In genomic region chr2:156652841-156653240, GRCm38 (mm10) we compare ENCODE assay signal across 8 mouse cellular contexts. TPM values are rescaled to one million over a fixed set of nuclear protein-coding genes. Genes with fewer than 3 reads are reported as not detected.
A peak's percentile ranks its signal among the peaks of the same experiment; 100 is the strongest.
DNase-seq lines count a peak whose midpoint lies in the region; ATAC-seq and TF ChIP-seq lines count a peak whose summit lies in the region.

No protein-coding gene starts in this region.

- TF ChIP-seq CTCF in Patski (IDR thresholded peaks at IDR 0.05): no peak

- no peak for ATAC-seq in intestine, embryonic 14.5 days (replicated peaks; ENCODE audit: low FRiP score, low TSS enrichment, low read depth)
- ATAC-seq in intestine, embryonic 16.5 days: no peak
- ATAC-seq in Patski: no peak
- no peak for ATAC-seq in embryonic facial prominence, embryonic 14.5 days (ENCODE audit: low read depth)
- no peak for ATAC-seq in limb, embryonic 14.5 days (ENCODE audit: low FRiP score, low read depth)
- ATAC-seq in monocyte, adult 5-6 weeks (replicated peaks; ENCODE audit: insufficient number of reproducible peaks, low FRiP score, low TSS enrichment, poor library complexity, severe bottlenecking): no peak

- no peak for TF ChIP-seq POLR2A in limb, embryonic 14.5 days (IDR thresholded peaks at IDR 0.05; ENCODE audit: borderline replicate concordance, extremely low read depth, insufficient read depth, insufficient read length)

- H3K36me3 ChIP-seq in intestine, embryonic 14.5 days (ENCODE audit: control insufficient read depth, insufficient read depth, low read length): no peaks in the 10 kb centered on the region
- H3K36me3 ChIP-seq in intestine, embryonic 16.5 days (ENCODE audit: control insufficient read depth, insufficient read depth, low read length): no peaks in the 10 kb centered on the region
- no peaks in the 10 kb centered on the region for H3K36me3 ChIP-seq in embryonic facial prominence, embryonic 14.5 days (ENCODE audit: control insufficient read depth, insufficient read depth, low read length)
- no peaks in the 10 kb centered on the region for H3K36me3 ChIP-seq in limb, embryonic 14.5 days (ENCODE audit: control insufficient read depth, insufficient read depth, low read length)
- no peaks in the 10 kb centered on the region for H3K36me3 ChIP-seq in splenic B cell, adult 2 months (ENCODE audit: control insufficient read depth, insufficient read depth, low read length, poor library complexity, severe bottlenecking)

- no peak overlapping the region for H3K4me3 ChIP-seq in intestine, embryonic 14.5 days (ENCODE audit: low read depth, low read length)
- no peak overlapping the region for H3K4me3 ChIP-seq in intestine, embryonic 16.5 days (ENCODE audit: low read length)
- no peak overlapping the region for H3K4me3 ChIP-seq in embryonic facial prominence, embryonic 14.5 days (ENCODE audit: low read depth, low read length)
- H3K4me3 ChIP-seq in limb, embryonic 14.5 days (replicated peaks; ENCODE audit: low read length): no peak overlapping the region

- POLR2A ChIA-PET in Patski (lab: Charles Lee): no interaction called here

- no peaks in the 10 kb centered on the region for H3K4me1 ChIP-seq in intestine, embryonic 14.5 days (replicated peaks; ENCODE audit: control insufficient read depth, insufficient read depth, low read length)
- no peaks in the 10 kb centered on the region for H3K4me1 ChIP-seq in intestine, embryonic 16.5 days (ENCODE audit: control insufficient read depth, insufficient read depth, low read length)
- H3K4me1 ChIP-seq in embryonic facial prominence, embryonic 14.5 days (ENCODE audit: control insufficient read depth, insufficient read depth, low read length): no peaks in the 10 kb centered on the region
- H3K4me1 ChIP-seq in limb, embryonic 14.5 days (ENCODE audit: control insufficient read depth, insufficient read depth, low read length): no peaks in the 10 kb centered on the region

- DNase-seq in intestine, embryonic 14.5 days (ENCODE audit: low spot score): peak; percentile 92
- DNase-seq in Patski (ENCODE audit: low read depth, low spot score): peak; percentile 10
- DNase-seq in embryonic facial prominence, embryonic 14.5 days (ENCODE audit: low spot score): peak; percentile 76
- DNase-seq in limb, embryonic 14.5 days (ENCODE audit: low spot score): peak; percentile 79
- DNase-seq in splenic B cell, adult 2 months (ENCODE audit: low read depth, low spot score): peak; percentile 38
- DNase-seq in left cerebral cortex, adult 9 months (ENCODE audit: low spot score in 2 of 2): no peak

- no peak overlapping the region for H3K9ac ChIP-seq in intestine, embryonic 14.5 days (ENCODE audit: low read length)
- H3K9ac ChIP-seq in intestine, embryonic 16.5 days (ENCODE audit: low read depth, low read length): no peak overlapping the region
- no peak overlapping the region for H3K9ac ChIP-seq in embryonic facial prominence, embryonic 14.5 days (ENCODE audit: low read depth, low read length)
- H3K9ac ChIP-seq in limb, embryonic 14.5 days (ENCODE audit: low read depth, low read length, severe bottlenecking): no peak overlapping the region

- in situ Hi-C loops in Patski (cut with MboI; ENCODE audit: low pct_unique_long_range_greater_than_20kb): loop anchor here (25.0 kb wide), 1 partner anchor 616 kb away; no protein-coding TSS in a partner anchor

- no peaks in the 10 kb centered on the region for H3K27me3 ChIP-seq in intestine, embryonic 14.5 days (replicated peaks; ENCODE audit: control insufficient read depth, insufficient read depth, low read length)
- H3K27me3 ChIP-seq in intestine, embryonic 16.5 days (replicated peaks; ENCODE audit: control insufficient read depth, insufficient read depth, low read length): no peaks in the 10 kb centered on the region
- peaks cover 35% of the 10 kb centered on the region for H3K27me3 ChIP-seq in Patski
- no peaks in the 10 kb centered on the region for H3K27me3 ChIP-seq in embryonic facial prominence, embryonic 14.5 days (replicated peaks; ENCODE audit: control insufficient read depth, insufficient read depth, low read length)
- no peaks in the 10 kb centered on the region for H3K27me3 ChIP-seq in limb, embryonic 14.5 days (ENCODE audit: control insufficient read depth, insufficient read depth, low read length)
- no peaks in the 10 kb centered on the region for H3K27me3 ChIP-seq in splenic B cell, adult 2 months (ENCODE audit: control insufficient read depth, insufficient read depth, low read length, poor library complexity, severe bottlenecking)

- no peak overlapping the region for H3K27ac ChIP-seq in intestine, embryonic 14.5 days (ENCODE audit: low read depth)
- H3K27ac ChIP-seq in intestine, embryonic 16.5 days (ENCODE audit: low read length): no peak overlapping the region
- no peak overlapping the region for H3K27ac ChIP-seq in embryonic facial prominence, embryonic 14.5 days (replicated peaks; ENCODE audit: low read depth, low read length)
- no peak overlapping the region for H3K27ac ChIP-seq in limb, embryonic 14.5 days (replicated peaks; ENCODE audit: low read depth, low read length)

- H3K4me2 ChIP-seq in intestine, embryonic 14.5 days (ENCODE audit: low read length): no peak overlapping the region
- H3K4me2 ChIP-seq in intestine, embryonic 16.5 days (ENCODE audit: low read depth, low read length): no peak overlapping the region
- H3K4me2 ChIP-seq in embryonic facial prominence, embryonic 14.5 days (ENCODE audit: low read depth, low read length): no peak overlapping the region
- no peak overlapping the region for H3K4me2 ChIP-seq in limb, embryonic 14.5 days (replicated peaks; ENCODE audit: low read depth, low read length, severe bottlenecking)

- CTCF ChIA-PET in Patski (lab: Charles Lee): interaction anchor here (1.6 kb wide), 1 partner anchor 18 kb away, joined by 3 read pairs; no protein-coding TSS in a partner anchor

- 9% methylated on average over 8 of the region's 8 CpGs for WGBS in intestine, embryonic 14.5 days
- WGBS in intestine, embryonic 16.5 days: 11% methylated on average over 8 of the region's 8 CpGs
- WGBS in embryonic facial prominence, embryonic 14.5 days: 13% methylated on average over 8 of the region's 8 CpGs
- WGBS in limb, embryonic 14.5 days: 11% methylated on average over 8 of the region's 8 CpGs

- H3K9me3 ChIP-seq in intestine, embryonic 14.5 days (ENCODE audit: control insufficient read depth, low read length): no peaks in the 10 kb centered on the region
- no peaks in the 10 kb centered on the region for H3K9me3 ChIP-seq in intestine, embryonic 16.5 days (ENCODE audit: control insufficient read depth, low read length)
- H3K9me3 ChIP-seq in embryonic facial prominence, embryonic 14.5 days (ENCODE audit: control insufficient read depth, low read length): no peaks in the 10 kb centered on the region
- no peaks in the 10 kb centered on the region for H3K9me3 ChIP-seq in limb, embryonic 14.5 days (ENCODE audit: control insufficient read depth, low read length)

RNA-seq across cellular contexts. Expression of gene Dlgap4, which starts 39.3 kb away (rescaled TPM):
- 74.8 and 85.4 TPM in 2 replicates for polyA plus RNA-seq in intestine, embryonic 14.5 days (2014; fragmentation: Nextera tagmentation; extraction: Ambion mirVana)
- polyA plus RNA-seq in intestine, embryonic 16.5 days (2015; fragmentation: Nextera tagmentation; extraction: Ambion mirVana): 51.2 and 52.6 TPM in 2 replicates
- 44.7 TPM for polyA plus RNA-seq in Patski (2021)
- 74.0 and 84.6 TPM in 2 replicates for polyA plus RNA-seq in embryonic facial prominence, embryonic 14.5 days (2014; fragmentation: Nextera tagmentation; extraction: Ambion mirVana)
- 100 and 114 TPM in 2 replicates for polyA plus RNA-seq in limb, embryonic 14.5 days (2012; rRNA removed)
- polyA plus RNA-seq in limb, embryonic 14.5 days (2014; fragmentation: Nextera tagmentation; extraction: Ambion mirVana): 94.1 and 101 TPM in 2 replicates
- total RNA-seq in monocyte, adult 5-6 weeks (2017): 28.3 to 50.2 TPM (median 29.2 TPM) in 3 replicates

Comparison
In these comparisons a context has a peak if more than half of its experiments do, and no peak if none do; other contexts are left out.
1. DNase-seq: peak in intestine, embryonic 14.5 days (single experiment), Patski (single experiment), embryonic facial prominence, embryonic 14.5 days (single experiment), limb, embryonic 14.5 days (single experiment) and splenic B cell, adult 2 months (single experiment); none in left cerebral cortex, adult 9 months (0 of 2).